Mouse (Mus musculus): Measurements from ENCODE around the gene Ube2g1. TPM values are rescaled to one million over a fixed set of nuclear protein-coding genes. Genes with fewer than 3 reads are reported as not detected.
"Not testable (repeated sequence)": the region's sequence is repeated elsewhere in the genome, so short reads cannot be mapped to it uniquely, and the experiment has no call there.

Gene Ube2g1
- polyA plus RNA-seq, 1 experiment from 2014 or later = 57.3 TPM

DNA sequence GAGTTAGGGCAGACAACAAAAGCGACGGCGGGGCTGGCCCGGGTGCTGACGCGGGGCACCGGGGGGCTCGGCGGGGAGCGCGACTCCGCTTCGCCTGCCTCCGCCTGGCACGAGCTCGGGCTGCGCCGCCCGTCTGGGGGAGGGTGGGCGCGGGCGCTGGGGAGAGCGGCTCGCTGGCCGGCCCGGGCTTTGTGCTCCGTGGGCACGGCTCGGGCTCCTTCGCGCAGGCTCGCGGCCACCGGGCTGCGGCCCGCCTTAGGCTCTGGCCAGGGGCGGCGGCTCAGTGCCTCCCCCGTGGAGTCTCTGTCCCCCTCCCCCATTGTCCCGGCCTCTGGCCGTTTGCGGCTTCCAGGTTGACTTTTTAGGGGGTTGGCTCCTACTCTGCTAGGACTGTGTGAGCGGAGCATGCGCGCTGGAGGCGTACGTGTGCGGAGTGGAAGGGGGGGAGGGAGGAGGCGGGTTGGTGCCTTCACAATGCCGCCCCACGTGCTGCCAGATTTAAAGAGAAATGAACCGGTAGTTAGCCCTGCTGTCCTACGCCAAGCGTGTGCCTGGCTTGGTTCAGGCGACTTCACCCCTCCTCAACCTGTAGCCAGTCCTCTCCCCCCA lies 1.1 kb downstream of the Ube2g1 start:
- under 1% methylated on average over 47 of the region's 55 CpGs for WGBS
- H3K9me3 ChIP-seq = no peaks in the 10 kb centered on the region
- no peaks in the 10 kb centered on the region for H3K27me3 ChIP-seq (replicated peaks)

DNA sequence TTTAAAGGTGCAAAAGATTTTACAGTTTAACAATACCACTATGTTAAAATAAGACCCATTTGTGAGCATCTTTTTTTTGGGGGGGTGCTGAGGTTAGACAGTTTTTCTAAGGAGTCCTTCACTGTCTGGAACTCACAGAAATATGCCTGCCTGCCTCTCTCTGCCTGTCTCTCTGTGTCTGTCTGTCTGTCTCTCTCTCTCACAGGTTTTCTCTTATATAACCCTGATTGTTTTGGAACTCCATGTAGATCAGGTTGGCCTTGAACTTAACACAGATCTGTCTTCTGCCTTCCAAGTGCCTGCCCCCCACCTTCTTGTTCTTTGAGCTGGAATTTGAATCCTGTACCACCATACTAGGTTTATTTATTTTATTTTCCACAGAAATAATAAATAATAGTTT lies 2.2 kb downstream of the Ube2g1 start:
- no peak overlapping the region for H3K27ac ChIP-seq (replicated peaks)
- H3K4me3 ChIP-seq = peak overlapping the region; percentile 13; the same call in 1 of the 2 replicates
- peaks cover 28% of the 10 kb centered on the region for H3K4me1 ChIP-seq
- ATAC-seq (ENCODE audit: extremely low read depth, insufficient number of reproducible peaks, low FRiP score, low TSS enrichment) = no peak
- peak overlapping the region; percentile 61; the same call in 1 of the 2 replicates for H3K9ac ChIP-seq
- H3K27me3 ChIP-seq (replicated peaks) = no peaks in the 10 kb centered on the region
- peak overlapping the region; percentile 75 for H3K4me2 ChIP-seq
- no peaks in the 10 kb centered on the region for H3K36me3 ChIP-seq
- no peaks in the 10 kb centered on the region for H3K9me3 ChIP-seq

More for the DNA sequence above, 1.1 kb downstream of the Ube2g1 start:
- Histone ChIP-seq H3K4me3 (peak overlapping the region; percentile 98), H3K27ac (replicated peaks) (peak overlapping the region; percentile 99), H3K9ac (peak overlapping the region; percentile 99), H3K36me3 (no peaks in the 10 kb centered on the region), H3K4me1 (peaks cover 28% of the 10 kb centered on the region), H3K4me2 (peak overlapping the region; percentile 75)
- ATAC-seq (ENCODE audit: extremely low read depth, insufficient number of reproducible peaks, low FRiP score, low TSS enrichment) = peak; percentile 80

DNA sequence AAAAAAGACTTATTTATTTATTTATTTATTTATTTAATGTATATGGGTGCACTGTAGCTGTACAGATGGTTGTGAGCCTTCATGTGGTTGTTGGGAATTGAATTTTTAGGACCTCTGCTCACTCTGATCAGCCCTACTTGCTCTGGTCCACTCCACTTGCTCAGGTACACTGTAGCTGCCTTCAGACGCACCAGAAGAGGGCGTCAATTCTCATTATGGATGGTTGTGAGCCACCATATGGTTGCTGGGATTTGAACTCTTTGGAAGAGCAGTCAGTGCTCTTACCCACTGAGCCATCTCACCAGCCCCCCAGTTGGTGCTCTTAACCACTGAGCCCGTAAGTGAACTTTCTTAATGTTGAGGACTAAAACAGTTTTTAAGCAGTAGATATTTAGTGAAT lies 7.3 kb downstream of the Ube2g1 start:
- H3K4me3 ChIP-seq; H3K27me3 ChIP-seq (replicated peaks); H3K36me3 ChIP-seq; H3K27ac ChIP-seq (replicated peaks); H3K9me3 ChIP-seq; ATAC-seq (ENCODE audit: extremely low read depth, insufficient number of reproducible peaks, low FRiP score, low TSS enrichment); H3K9ac ChIP-seq; H3K4me2 ChIP-seq: not testable (repeated sequence)
- H3K4me1 ChIP-seq = peaks cover 19% of the 10 kb centered on the region
- WGBS = 82% methylated on average over 3 of the region's 3 CpGs

DNA sequence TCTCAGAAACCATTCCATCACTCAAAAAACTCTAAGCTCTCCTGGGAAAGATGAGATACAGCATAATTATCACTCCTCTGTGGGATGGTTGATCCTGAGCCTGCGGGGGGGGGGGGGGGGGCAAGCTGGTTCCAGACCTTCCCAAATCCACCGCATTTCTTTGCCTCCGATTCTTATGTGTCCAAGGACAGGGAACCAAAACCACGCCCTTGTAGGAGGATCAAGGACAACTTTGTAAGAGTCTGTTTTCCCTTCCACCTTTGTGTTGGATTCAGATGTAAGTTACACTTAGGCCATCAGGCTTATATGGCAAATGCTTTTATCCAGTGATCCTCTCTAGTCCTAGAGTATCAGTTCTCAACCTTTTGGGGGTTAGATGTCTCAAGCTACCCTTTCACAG lies 8.8 kb downstream of the Ube2g1 start:
- Histone ChIP-seq H3K27ac (replicated peaks) (no peak overlapping the region), H3K36me3 (peaks cover 6% of the 10 kb centered on the region; the same call in 1 of the 2 replicates), H3K4me3 (no peak overlapping the region), H3K9ac (no peak overlapping the region), H3K27me3 (replicated peaks) (no peaks in the 10 kb centered on the region), H3K4me1 (peaks cover 6% of the 10 kb centered on the region; the same call in 1 of the 2 replicates), H3K4me2 (no peak overlapping the region), H3K9me3 (no peaks in the 10 kb centered on the region)
- ATAC-seq (ENCODE audit: extremely low read depth, insufficient number of reproducible peaks, low FRiP score, low TSS enrichment) = no peak
- WGBS = 90% methylated on average over 4 of the region's 4 CpGs

DNA sequence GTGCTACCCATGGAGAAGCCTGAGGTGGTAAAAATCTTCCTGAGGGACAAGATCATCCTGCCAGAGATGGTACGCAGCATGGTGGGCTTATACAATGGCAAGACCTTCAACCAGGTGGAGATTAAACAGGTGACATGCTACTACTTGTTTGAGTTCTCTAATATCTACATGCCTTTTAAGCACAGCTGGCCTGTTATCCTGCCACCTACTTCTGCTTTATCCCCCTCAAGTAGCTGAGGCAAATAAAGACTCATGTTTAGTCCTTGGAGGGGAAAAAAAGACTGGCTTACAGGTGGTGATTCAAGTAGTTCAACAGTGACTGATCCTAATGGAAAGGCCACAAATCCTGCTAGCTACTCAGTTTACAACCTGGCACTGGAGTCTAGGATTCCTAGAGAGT lies 11.4 kb downstream of the Ube2g1 start:
- Histone ChIP-seq H3K4me2 (no peak overlapping the region), H3K27me3 (replicated peaks) (no peaks in the 10 kb centered on the region), H3K9ac (no peak overlapping the region), H3K36me3 (peaks cover 6% of the 10 kb centered on the region; the same call in 1 of the 2 replicates), H3K4me1 (peaks cover 5% of the 10 kb centered on the region; the same call in 1 of the 2 replicates), H3K27ac (replicated peaks) (no peak overlapping the region), H3K4me3 (no peak overlapping the region), H3K9me3 (no peaks in the 10 kb centered on the region)
- ATAC-seq (ENCODE audit: extremely low read depth, insufficient number of reproducible peaks, low FRiP score, low TSS enrichment) = no peak
- WGBS = 91% methylated on average over 1 of the region's 1 CpGs

DNA sequence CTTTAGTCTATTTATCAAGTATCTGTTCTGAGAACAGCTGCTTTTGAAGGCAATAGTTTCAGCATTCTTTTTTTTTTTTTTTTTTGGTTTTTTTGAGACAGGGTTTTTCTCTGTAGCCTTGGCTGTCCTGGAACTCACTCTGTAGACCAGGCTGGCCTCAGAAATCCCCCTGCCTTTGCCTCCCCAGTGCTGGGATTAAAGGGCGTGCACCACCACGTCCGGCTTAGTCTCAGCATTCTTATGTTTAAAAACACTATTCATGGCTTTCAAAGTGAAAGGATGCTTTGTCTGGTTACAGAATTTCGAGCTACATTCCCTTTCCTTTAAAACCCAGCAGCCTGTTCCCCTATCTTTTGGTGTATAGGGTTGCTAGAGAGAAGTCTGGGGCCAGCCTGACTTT lies 35.6 kb downstream of the Ube2g1 start:
- H3K4me3 ChIP-seq = no peak overlapping the region
- H3K27ac ChIP-seq (replicated peaks) = no peak overlapping the region
- H3K27me3 ChIP-seq (replicated peaks) = no peaks in the 10 kb centered on the region
- H3K36me3 ChIP-seq = peaks cover 5% of the 10 kb centered on the region
- H3K9ac ChIP-seq = no peak overlapping the region
- H3K4me2 ChIP-seq = no peak overlapping the region
- no peak for ATAC-seq (ENCODE audit: extremely low read depth, insufficient number of reproducible peaks, low FRiP score, low TSS enrichment)
- H3K9me3 ChIP-seq = peaks cover 3% of the 10 kb centered on the region; the same call in 1 of the 2 replicates
- 54% methylated on average over 4 of the region's 4 CpGs for WGBS
- H3K4me1 ChIP-seq = 0 out of 2 replicates have a peak, but pooled peaks cover 4% of the 10 kb centered on the region

DNA sequence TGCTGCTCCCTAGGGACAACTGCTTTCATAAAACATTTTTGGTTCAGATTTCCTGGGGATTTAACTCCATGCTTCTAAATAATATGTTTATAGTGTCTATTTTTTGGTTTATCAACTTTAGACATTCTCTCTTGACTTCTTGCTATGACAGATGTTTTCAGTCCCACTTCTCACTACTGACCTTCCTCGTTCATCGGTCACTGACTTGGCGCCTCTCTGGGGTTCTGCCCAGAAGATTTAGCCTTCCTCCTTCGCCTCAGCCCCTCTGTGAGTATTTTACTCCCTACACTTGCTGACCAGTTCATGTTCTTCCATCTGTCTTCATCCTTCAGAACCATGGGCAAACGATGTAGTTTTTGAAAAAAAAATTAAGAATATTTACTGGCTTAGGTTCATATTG lies 38.3 kb downstream of the Ube2g1 start:
- H3K4me3 ChIP-seq = no peak overlapping the region

DNA sequence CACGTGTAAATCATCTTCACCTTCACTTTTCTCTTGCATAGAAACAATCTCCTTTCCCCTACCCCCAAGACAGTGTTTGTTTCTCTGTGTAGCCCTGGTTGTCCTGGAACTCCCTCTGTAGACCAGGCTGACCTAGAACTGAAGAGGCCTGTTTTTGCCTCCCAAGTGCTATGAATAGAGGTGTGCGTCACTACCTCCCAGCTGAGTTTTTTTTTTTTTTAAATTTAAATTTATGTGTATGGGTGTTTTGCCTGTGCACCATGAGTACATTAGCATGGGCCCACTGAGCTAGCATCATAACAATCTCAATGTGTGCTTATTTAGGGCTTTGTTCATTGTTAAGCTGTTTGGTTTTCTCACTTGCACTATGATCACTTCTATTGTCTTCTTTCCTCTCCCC lies 43.3 kb downstream of the Ube2g1 start:
- H3K36me3 ChIP-seq = no peaks in the 10 kb centered on the region
- no peaks in the 10 kb centered on the region for H3K9me3 ChIP-seq
- no peak overlapping the region for H3K27ac ChIP-seq (replicated peaks)
- 0 out of 2 replicates have a peak, but pooled peaks cover 5% of the 10 kb centered on the region for H3K4me1 ChIP-seq
- 68% methylated on average over 2 of the region's 2 CpGs for WGBS
- H3K4me3 ChIP-seq = no peak overlapping the region
- no peaks in the 10 kb centered on the region for H3K27me3 ChIP-seq (replicated peaks)
- no peak for ATAC-seq (ENCODE audit: extremely low read depth, insufficient number of reproducible peaks, low FRiP score, low TSS enrichment)
- no peak overlapping the region for H3K9ac ChIP-seq
- no peak overlapping the region for H3K4me2 ChIP-seq

More for the DNA sequence above, 38.3 kb downstream of the Ube2g1 start:
- no peak for ATAC-seq (ENCODE audit: extremely low read depth, insufficient number of reproducible peaks, low FRiP score, low TSS enrichment)
- Histone ChIP-seq H3K4me1 (0 out of 2 replicates have a peak, but pooled peaks cover 4% of the 10 kb centered on the region), H3K27ac (replicated peaks) (no peak overlapping the region), H3K4me2 (no peak overlapping the region), H3K9ac (no peak overlapping the region), H3K36me3 (peaks cover 5% of the 10 kb centered on the region), H3K9me3 (peaks cover 3% of the 10 kb centered on the region; the same call in 1 of the 2 replicates), H3K27me3 (replicated peaks) (no peaks in the 10 kb centered on the region)
- 77% methylated on average over 5 of the region's 5 CpGs for WGBS

DNA sequence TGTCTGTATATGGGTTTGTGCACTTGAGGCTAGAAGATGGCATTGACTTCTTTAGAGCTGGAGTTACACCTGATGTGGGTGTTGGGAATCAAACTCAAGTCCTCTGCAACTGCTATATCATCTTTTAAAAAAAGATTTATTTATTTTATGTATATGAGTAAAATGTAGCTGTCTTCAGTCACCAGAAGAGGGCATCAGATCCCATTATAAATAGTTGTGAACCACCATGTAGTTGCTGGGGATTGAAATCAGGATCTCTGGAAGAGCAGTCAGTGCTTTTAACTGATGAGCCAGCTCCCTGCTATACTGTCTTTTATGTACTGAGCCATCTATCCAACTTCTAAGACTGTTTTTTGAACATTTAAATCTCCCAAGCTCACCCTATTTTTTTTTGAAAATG lies 52.8 kb downstream of the Ube2g1 start:
- no peaks in the 10 kb centered on the region for H3K36me3 ChIP-seq
- H3K27me3 ChIP-seq (replicated peaks) = no peaks in the 10 kb centered on the region
- H3K4me3 ChIP-seq = no peak overlapping the region
- H3K27ac ChIP-seq (replicated peaks) = no peak overlapping the region
- H3K9me3 ChIP-seq = peaks cover 3% of the 10 kb centered on the region; the same call in 1 of the 2 replicates
- H3K4me1 ChIP-seq = no peaks in the 10 kb centered on the region
- no peak overlapping the region for H3K4me2 ChIP-seq
- ATAC-seq (ENCODE audit: extremely low read depth, insufficient number of reproducible peaks, low FRiP score, low TSS enrichment) = no peak
- no peak overlapping the region for H3K9ac ChIP-seq

DNA sequence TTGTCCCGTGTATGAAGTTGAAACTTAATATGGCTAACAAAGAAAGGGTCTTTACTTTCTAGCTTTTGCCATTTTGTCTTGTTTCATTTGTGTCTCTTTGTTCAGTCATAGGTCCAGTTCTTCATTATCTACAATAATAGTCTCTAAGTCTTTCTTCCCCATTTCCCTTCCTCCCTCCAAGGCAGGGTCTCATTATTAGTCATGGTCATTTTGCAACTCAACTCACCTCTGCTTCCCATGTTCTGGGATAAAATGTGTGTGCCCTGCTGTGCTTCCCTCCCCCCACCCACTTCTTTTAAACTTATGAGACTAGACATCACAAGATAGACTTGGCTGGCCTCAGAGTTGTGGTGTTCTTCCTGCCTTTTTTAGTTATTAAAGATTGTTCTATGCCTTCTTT lies 53.3 kb downstream of the Ube2g1 start:
- no peak for ATAC-seq (ENCODE audit: extremely low read depth, insufficient number of reproducible peaks, low FRiP score, low TSS enrichment)
- H3K36me3 ChIP-seq = no peaks in the 10 kb centered on the region
- H3K27ac ChIP-seq (replicated peaks) = no peak overlapping the region
- no peak overlapping the region for H3K9ac ChIP-seq
- no peaks in the 10 kb centered on the region for H3K27me3 ChIP-seq (replicated peaks)
- H3K4me1 ChIP-seq = no peaks in the 10 kb centered on the region
- WGBS = 93% methylated on average over 1 of the region's 1 CpGs
- H3K4me3 ChIP-seq = no peak overlapping the region
- H3K4me2 ChIP-seq = no peak overlapping the region
- peaks cover 3% of the 10 kb centered on the region; the same call in 1 of the 2 replicates for H3K9me3 ChIP-seq

DNA sequence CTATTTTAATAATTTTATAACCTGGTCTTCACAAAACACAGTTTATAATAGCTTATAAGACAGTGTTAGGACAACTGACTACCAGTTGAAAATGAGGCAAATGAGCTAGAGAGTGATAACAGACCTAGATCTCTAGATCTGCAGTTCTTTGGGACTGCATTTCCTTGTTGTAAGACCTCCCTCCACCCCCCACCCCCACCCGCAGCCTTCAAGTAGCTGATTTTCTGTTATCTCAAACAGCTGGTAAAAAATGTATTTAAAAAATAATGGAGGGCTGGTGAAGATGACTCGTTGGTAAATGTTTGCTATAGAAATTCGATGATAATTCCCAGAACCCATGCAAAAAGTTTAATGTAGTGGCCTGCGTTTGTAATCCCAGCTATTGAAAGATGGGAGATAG lies 57.6 kb downstream of the Ube2g1 start:
- no peak for ATAC-seq (ENCODE audit: extremely low read depth, insufficient number of reproducible peaks, low FRiP score, low TSS enrichment)
- H3K4me2 ChIP-seq = no peak overlapping the region
- H3K36me3 ChIP-seq = peaks cover 8% of the 10 kb centered on the region
- no peaks in the 10 kb centered on the region for H3K4me1 ChIP-seq
- H3K27ac ChIP-seq (replicated peaks) = no peak overlapping the region
- H3K9ac ChIP-seq = no peak overlapping the region
- WGBS = 85% methylated on average over 4 of the region's 4 CpGs
- H3K27me3 ChIP-seq (replicated peaks) = no peaks in the 10 kb centered on the region
- 0 out of 2 replicates have a peak, but pooled peaks cover 4% of the 10 kb centered on the region for H3K9me3 ChIP-seq
- H3K4me3 ChIP-seq = no peak overlapping the region

DNA sequence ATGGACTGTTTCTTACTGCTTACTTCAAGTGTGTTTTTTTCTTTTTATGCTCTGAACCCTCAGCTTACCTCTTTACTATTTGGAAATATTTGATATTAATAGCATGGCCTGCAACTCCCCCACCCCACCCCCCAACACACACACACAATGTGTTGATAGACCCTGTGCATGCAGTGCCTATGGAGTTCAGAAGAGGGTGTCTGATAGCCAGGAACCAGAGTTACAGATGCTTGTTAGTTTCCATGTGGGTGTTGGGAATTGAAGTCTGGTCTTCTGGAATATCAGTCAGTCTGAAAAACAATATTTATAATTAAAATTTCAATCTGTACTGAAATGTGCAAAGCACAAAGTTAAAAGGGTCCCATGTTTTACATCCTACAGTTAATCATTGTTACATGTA lies 63.6 kb downstream of the Ube2g1 start:
- Histone ChIP-seq H3K27ac (replicated peaks) (no peak overlapping the region), H3K27me3 (replicated peaks) (no peaks in the 10 kb centered on the region), H3K4me1 (peaks cover 7% of the 10 kb centered on the region), H3K36me3 (peaks cover 18% of the 10 kb centered on the region), H3K9ac (no peak overlapping the region), H3K9me3 (0 out of 2 replicates have a peak, but pooled peaks cover 4% of the 10 kb centered on the region), H3K4me2 (no peak overlapping the region), H3K4me3 (no peak overlapping the region)
- ATAC-seq (ENCODE audit: extremely low read depth, insufficient number of reproducible peaks, low FRiP score, low TSS enrichment) = no peak

All from heart, embryonic 13.5 days (tissue).